ENCODE assay signal across 28 mouse cellular contexts in genomic region chr13:96478991-96479390, GRCm38 (mm10). TPM values are rescaled to one million over a fixed set of nuclear protein-coding genes. Genes with fewer than 3 reads are reported as not detected.
DNase-seq lines count a peak whose midpoint lies in the region; ATAC-seq and TF ChIP-seq lines count a peak whose summit lies in the region.
"Had no signal": no experiment of that assay in that cellular context is flagged by ENCODE, and none has a peak within 500 bp of the region (broad histone marks: within the 10 kb centered on the region; RNA-seq: fewer than 3 reads in every experiment).

No protein-coding gene starts in this region.

- H3K27ac ChIP-seq in CH12.LX (ENCODE audit: insufficient read depth, low read depth): no peak overlapping the region
- H3K27ac ChIP-seq in stomach, postnatal 0 days (replicated peaks): no peak overlapping the region

- H3K4me2 ChIP-seq in CH12.LX (ENCODE audit: insufficient read depth, low read depth, poor library complexity, severe bottlenecking): no peak overlapping the region
- H3K4me2 ChIP-seq in stomach, postnatal 0 days (replicated peaks; ENCODE audit: low read depth): no peak overlapping the region

- dilution Hi-C loops in CH12.LX (cut with MboI; ENCODE audit: extremely low pct_ligation_motif_present, extremely low pct_unique_long_range_greater_than_20kb, low sequenced_read_pairs): no loop called here

- no peak for TF ChIP-seq RAD21 in CH12.LX (IDR thresholded peaks at IDR 0.05; ENCODE audit: low read depth, low read length)

- no peak overlapping the region for H3K4me3 ChIP-seq in CH12.LX (replicated peaks in 1 of 3; ENCODE audit: low read depth in 2 of 3, low read length in 2 of 3, poor library complexity in 1 of 3)
- no peak overlapping the region for H3K4me3 ChIP-seq in stomach, postnatal 0 days (ENCODE audit: low read depth, low read length)

- H3K36me3 ChIP-seq in CH12.LX (replicated peaks in 1 of 2; ENCODE audit: control insufficient read depth in 1 of 2, insufficient read depth in 1 of 2, low read length in 1 of 2): peaks cover 13 to 32% of the 10 kb centered on the region in 2 experiments
- H3K36me3 ChIP-seq in stomach, postnatal 0 days (ENCODE audit: control insufficient read depth, insufficient read depth, low read length): no peaks in the 10 kb centered on the region; the same call in 1 of the 2 replicates

- WGBS in stomach, postnatal 0 days: 93% methylated on average over 1 of the region's 1 CpGs

- no peak for TF ChIP-seq CTCF in CH12.LX (conservative IDR thresholded peaks at IDR 0.05 in 1 of 2, IDR thresholded peaks at IDR 0.05 in 1 of 2; ENCODE audit: low read depth in 2 of 2, low read length in 2 of 2)
- TF ChIP-seq CTCF in stomach, postnatal 0 days (IDR thresholded peaks at IDR 0.05; ENCODE audit: low read depth): no peak

- H3K9ac ChIP-seq in CH12.LX (ENCODE audit: insufficient read depth, low read depth): no peak overlapping the region
- H3K9ac ChIP-seq in stomach, postnatal 0 days (ENCODE audit: low read length): no peak overlapping the region

- peaks cover 0 to 8% of the 10 kb centered on the region in 2 experiments; a peak in 2 of 4 replicates for H3K4me1 ChIP-seq in CH12.LX (ENCODE audit: control insufficient read depth in 1 of 2, insufficient read depth in 2 of 2)
- no peaks in the 10 kb centered on the region for H3K4me1 ChIP-seq in stomach, postnatal 0 days (replicated peaks; ENCODE audit: control insufficient read depth, insufficient read depth)

- in situ Hi-C loops in CH12.LX (cut with MboI; ENCODE audit: low pct_ligation_motif_present, low pct_unique_long_range_greater_than_20kb, low sequenced_read_pairs): no loop called here

- TF ChIP-seq POLR2A in CH12.LX (IDR thresholded peaks at IDR 0.05; ENCODE audit: low read depth, low read length): no peak

- TF ChIP-seq EP300 in CH12.LX (IDR thresholded peaks at IDR 0.05; ENCODE audit: low read length): peak; percentile 77
- no peak for TF ChIP-seq EP300 in stomach, postnatal 0 days (optimal IDR thresholded peaks at IDR 0.05)

- H3K79me2 ChIP-seq in CH12.LX (replicated peaks; ENCODE audit: control insufficient read depth, extremely low read depth, insufficient read depth, poor library complexity, severe bottlenecking): no peaks in the 10 kb centered on the region

- ATAC-seq in CD4-positive, CD25-positive, alpha-beta regulatory T cell, adult 4 months: no peak
- ATAC-seq in stomach, postnatal 0 days (ENCODE audit: low FRiP score, low TSS enrichment): no peak
- ATAC-seq: activated CD4-positive, CD25-positive, alpha-beta regulatory T cell, adult 4 months; Patski had no signal

- H3K27me3 ChIP-seq in CH12.LX (replicated peaks): no peaks in the 10 kb centered on the region
- H3K27me3 ChIP-seq in stomach, postnatal 0 days (ENCODE audit: control insufficient read depth, insufficient read depth, low read length): no peaks in the 10 kb centered on the region
- H3K27me3 ChIP-seq: Patski had no signal

- no peaks in the 10 kb centered on the region for H3K9me3 ChIP-seq in CH12.LX (replicated peaks; ENCODE audit: low read length)
- no peaks in the 10 kb centered on the region for H3K9me3 ChIP-seq in stomach, postnatal 0 days (ENCODE audit: control insufficient read depth, low read length)
- H3K9me3 ChIP-seq: G1E had no signal

- peak; percentile 6 for DNase-seq in A20 (ENCODE audit: low read depth, low spot score)
- DNase-seq in CH12.LX (ENCODE audit: extremely low read depth): no peak
- peak; percentile 52 for DNase-seq in induced T-regulatory cell, adult 2 months (ENCODE audit: low read depth)
- DNase-seq in embryo, embryonic 10.5 days (ENCODE audit: low spot score): no peak
- no peak for DNase-seq in stomach, postnatal 0 days (ENCODE audit: low spot score)
- DNase-seq: adrenal gland, adult 2 months; adrenal gland, adult 8-10 months; adrenal gland, postnatal 10 days; adrenal gland, postnatal 14 days; adrenal gland, postnatal 25 days; adrenal gland, postnatal 36 days; B cell, adult 2 months; cerebellum, adult 11 months; cerebellum, adult 11-12 months; cerebellum, adult 18-20 months; cerebellum, adult 2 months; cerebellum, adult 8-10 months; cerebellum, adult 9-10 months had no signal

TF ChIP-seq in CH12.LX, 34 proteins besides CTCF, POLR2A, EP300 and RAD21:
- no peak for TF ChIP-seq ETS1 (conservative IDR thresholded peaks at IDR 0.05; ENCODE audit: low read depth, low read length)
- no peak for TF ChIP-seq MAFK (IDR thresholded peaks at IDR 0.05; ENCODE audit: insufficient replicate concordance, low read length)
- peak; percentile 61; the same call in 1 of the 2 replicates for TF ChIP-seq MEF2A (IDR thresholded peaks at IDR 0.05; ENCODE audit: borderline replicate concordance, low read depth, low read length)
- TF ChIP-seq IRF4 (IDR thresholded peaks at IDR 0.05; ENCODE audit: low read depth, low read length): peak; percentile 85
- no peak for TF ChIP-seq ZKSCAN1 (IDR thresholded peaks at IDR 0.05; ENCODE audit: borderline replicate concordance, low read depth, low read length)
- TF ChIP-seq JUN (IDR thresholded peaks at IDR 0.05; ENCODE audit: insufficient read depth, low read depth, low read length): peak; percentile 69
- TF ChIP-seq NRF1 (IDR thresholded peaks at IDR 0.05; ENCODE audit: low read depth, low read length): no peak
- TF ChIP-seq JUND (conservative IDR thresholded peaks at IDR 0.05; ENCODE audit: low read depth, low read length): peak; percentile 89

RNA-seq across cellular contexts. Expression of gene Ankdd1b, which starts 8.0 kb away (rescaled TPM):
- total RNA-seq in CH12.LX (2012; rRNA removed) (0.08 and 0.13 TPM in 2 replicates), CH12.LX (2014; rRNA removed) (not detected in 2 replicates)
- not detected in 2 replicates for polyA plus RNA-seq in CH12.LX (2012; ENCODE audit: insufficient read length, low read depth)
- not detected for polyA plus RNA-seq in CD4-positive, CD25-positive, alpha-beta regulatory T cell, adult 4 months (2017; shearing (Covaris generic))
- 6.8 and 7.1 TPM in 2 replicates for polyA plus RNA-seq in stomach, postnatal 0 days (2015; fragmentation: Nextera tagmentation; extraction: Ambion mirVana)
- polyA plus RNA-seq: activated CD4-positive, CD25-positive, alpha-beta regulatory T cell, adult 4 months; C2C12; G1E had no signal

RNA-seq across cellular contexts. Expression of gene Gm17622, which starts 11.5 kb away (rescaled TPM):
- not detected in 2 replicates for total RNA-seq in CH12.LX (2012; rRNA removed)
- not detected in 2 replicates for total RNA-seq in CH12.LX (2014; rRNA removed)
- not detected in 2 replicates for polyA plus RNA-seq in CH12.LX (2012; ENCODE audit: insufficient read length, low read depth)
- polyA plus RNA-seq in CD4-positive, CD25-positive, alpha-beta regulatory T cell, adult 4 months (2017; shearing (Covaris generic)): not detected
- polyA plus RNA-seq in stomach, postnatal 0 days (2015; fragmentation: Nextera tagmentation; extraction: Ambion mirVana): not detected in 2 replicates
- total RNA-seq: adrenal gland, adult 18-20 months; adrenal gland, adult 2 months; adrenal gland, adult 8-10 months; adrenal gland, postnatal 10 days; adrenal gland, postnatal 14 days; adrenal gland, postnatal 25 days; adrenal gland, postnatal 36 days; adrenal gland, postnatal 4 days; ES-E14; G1E; MEL had no signal
- polyA plus RNA-seq: activated CD4-positive, CD25-positive, alpha-beta regulatory T cell, adult 4 months; adrenal gland, adult 2 months; brain, embryonic 14.5 days; C2C12; cerebellum, adult 2 months; G1E; Patski had no signal

Comparison
In these comparisons a context has a peak if more than half of its experiments do, and no peak if none do; other contexts are left out.
1. DNase-seq: peak in A20 (single experiment) and induced T-regulatory cell, adult 2 months (single experiment); none in CH12.LX (single experiment), embryo, embryonic 10.5 days (single experiment) and stomach, postnatal 0 days (single experiment).